Mouse (Mus musculus): ENCODE measurements around the gene Ctse. TPM values are rescaled to one million over a fixed set of nuclear protein-coding genes. Genes with fewer than 3 reads are reported as not detected.
A peak's percentile ranks its signal among the peaks of the same experiment; 100 is the strongest.

Ctse gene
- polyA plus RNA-seq, 1 experiment from 2014 or later, result 0.60 TPM

DNA sequence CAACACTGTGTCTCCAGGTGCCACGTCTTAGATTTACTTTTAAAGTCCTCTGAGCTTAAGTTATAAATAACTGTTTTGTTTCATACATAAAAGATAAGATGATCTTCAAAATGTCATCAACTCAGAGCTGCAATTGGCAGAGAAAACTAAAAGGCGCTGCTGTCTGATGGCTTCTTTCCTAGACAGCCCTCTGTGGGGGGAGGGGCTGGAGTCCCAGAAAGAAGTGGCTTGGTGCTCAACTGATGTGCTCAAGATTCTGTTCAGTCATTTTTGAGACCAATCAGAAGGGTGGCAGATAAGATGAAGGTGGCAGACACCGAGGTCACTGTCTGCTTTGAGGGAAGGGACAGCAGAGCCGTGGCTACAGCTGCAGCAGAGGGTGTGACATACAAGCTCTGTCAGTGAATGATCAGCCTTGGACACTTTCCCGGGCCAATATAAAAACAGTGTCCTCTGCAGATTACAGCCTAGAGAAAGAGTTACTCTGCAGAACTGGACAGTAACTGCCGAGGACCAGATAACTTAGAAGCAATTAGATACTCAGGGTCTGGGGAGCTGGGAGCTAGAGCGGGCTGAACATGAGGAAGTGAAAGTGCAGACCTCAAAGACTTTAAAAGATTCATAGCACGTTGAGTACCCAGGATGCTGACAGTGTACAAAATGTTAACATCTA lies 64.1 kb downstream of the Ctse start:
- no peaks in the 10 kb centered on the region for H3K36me3 ChIP-seq
- no peak overlapping the region for H3K4me3 ChIP-seq
- WGBS, result 25% methylated on average over 8 of the region's 8 CpGs
- peaks cover 1% of the 10 kb centered on the region; the same call in 1 of the 2 replicates for H3K27me3 ChIP-seq (replicated peaks)
- H3K4me1 ChIP-seq, result peaks cover 19% of the 10 kb centered on the region
- H3K9ac ChIP-seq, result no peak overlapping the region
- no peak overlapping the region; the same call in 1 of the 2 replicates for H3K27ac ChIP-seq (replicated peaks)
- no peaks in the 10 kb centered on the region for H3K9me3 ChIP-seq
- no peak for ATAC-seq (ENCODE audit: extremely low read depth, insufficient number of reproducible peaks, low FRiP score, low TSS enrichment)
- peak overlapping the region; percentile 45 for H3K4me2 ChIP-seq

DNA sequence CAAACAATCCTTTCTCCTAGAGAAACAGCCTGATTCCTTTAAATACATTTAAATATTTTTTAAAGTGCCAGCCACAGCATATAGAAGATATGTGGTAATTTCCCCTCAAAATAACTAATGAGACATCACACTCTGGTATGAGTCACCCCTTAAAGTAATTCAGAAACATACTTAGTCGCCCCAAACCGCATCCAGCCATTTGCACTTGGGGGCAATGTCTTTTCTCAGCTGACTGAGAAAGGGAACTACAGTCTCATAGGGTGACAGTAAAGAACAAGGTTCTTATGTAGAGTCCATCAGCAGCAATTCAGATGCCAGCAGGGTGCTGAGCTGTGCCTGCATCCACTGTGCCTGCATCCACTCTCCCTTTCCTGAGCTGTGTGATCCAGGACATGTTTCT lies 65.4 kb downstream of the Ctse start:
- Histone ChIP-seq H3K4me2 (no peak overlapping the region), H3K9me3 (no peaks in the 10 kb centered on the region), H3K4me1 (peaks cover 19% of the 10 kb centered on the region), H3K27me3 (replicated peaks) (peaks cover 4% of the 10 kb centered on the region; the same call in 1 of the 2 replicates), H3K4me3 (no peak overlapping the region), H3K36me3 (no peaks in the 10 kb centered on the region), H3K9ac (no peak overlapping the region), H3K27ac (replicated peaks) (no peak overlapping the region)
- no peak for ATAC-seq (ENCODE audit: extremely low read depth, insufficient number of reproducible peaks, low FRiP score, low TSS enrichment)
- 82% methylated on average over 2 of the region's 2 CpGs for WGBS

DNA sequence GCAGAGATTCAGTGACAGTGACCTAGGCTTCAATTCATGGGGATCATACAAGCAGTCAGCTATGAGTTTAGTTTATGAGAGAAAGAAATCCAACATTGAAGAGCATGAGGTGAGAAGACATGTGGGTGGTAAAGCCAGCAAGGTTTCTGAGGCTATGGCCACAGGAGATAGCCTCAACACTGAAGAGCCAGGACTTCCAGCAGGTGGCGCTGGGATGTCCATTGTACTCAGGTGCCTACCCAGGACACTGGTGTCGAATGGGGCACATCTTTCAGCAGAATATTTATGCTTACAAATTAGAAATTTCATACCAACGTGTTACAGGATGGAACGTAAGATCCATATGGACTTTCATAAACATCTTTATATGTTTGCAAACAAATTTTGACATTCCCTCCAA lies 70.2 kb downstream of the Ctse start:
- H3K9me3 ChIP-seq, result no peaks in the 10 kb centered on the region
- H3K27ac ChIP-seq (replicated peaks), result no peak overlapping the region
- no peak for ATAC-seq (ENCODE audit: extremely low read depth, insufficient number of reproducible peaks, low FRiP score, low TSS enrichment)
- H3K4me1 ChIP-seq, result peaks cover 11% of the 10 kb centered on the region
- 21% methylated on average over 4 of the region's 4 CpGs for whole genome bisulfite sequencing
- H3K4me2 ChIP-seq, result no peak overlapping the region
- no peaks in the 10 kb centered on the region for H3K36me3 ChIP-seq
- no peak overlapping the region for H3K4me3 ChIP-seq
- H3K27me3 ChIP-seq (replicated peaks), result peaks cover 9% of the 10 kb centered on the region; the same call in 1 of the 2 replicates
- no peak overlapping the region for H3K9ac ChIP-seq

DNA sequence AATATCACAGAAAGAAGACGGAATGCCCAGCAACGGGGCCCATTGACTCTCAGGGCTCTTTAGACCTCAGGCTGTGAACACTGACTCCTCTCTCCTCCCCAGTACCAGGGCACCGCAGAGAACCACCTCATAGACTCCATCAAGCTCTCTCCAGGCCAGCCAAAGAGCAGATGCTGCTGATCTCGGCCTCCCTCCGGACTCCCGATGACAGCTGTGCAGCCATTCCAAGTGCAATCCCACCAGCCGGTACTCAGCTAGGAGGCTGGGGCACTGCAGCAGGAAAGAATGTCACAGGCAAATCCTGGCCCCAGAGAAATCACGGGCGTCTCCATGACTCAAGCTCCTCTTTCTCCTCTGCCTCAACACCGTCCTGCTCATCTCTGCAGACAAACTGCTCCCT lies 73.4 kb downstream of the Ctse start:
- peaks cover 9% of the 10 kb centered on the region; the same call in 1 of the 2 replicates for H3K27me3 ChIP-seq (replicated peaks)
- H3K36me3 ChIP-seq, result no peaks in the 10 kb centered on the region
- H3K4me3 ChIP-seq, result no peak overlapping the region
- peaks cover 16% of the 10 kb centered on the region; the same call in 1 of the 2 replicates for H3K4me1 ChIP-seq
- 61% methylated on average over 10 of the region's 10 CpGs for WGBS
- H3K27ac ChIP-seq (replicated peaks), result no peak overlapping the region
- no peak for ATAC-seq (ENCODE audit: extremely low read depth, insufficient number of reproducible peaks, low FRiP score, low TSS enrichment)
- H3K4me2 ChIP-seq, result no peak overlapping the region
- H3K9me3 ChIP-seq, result no peaks in the 10 kb centered on the region
- H3K9ac ChIP-seq, result no peak overlapping the region

DNA sequence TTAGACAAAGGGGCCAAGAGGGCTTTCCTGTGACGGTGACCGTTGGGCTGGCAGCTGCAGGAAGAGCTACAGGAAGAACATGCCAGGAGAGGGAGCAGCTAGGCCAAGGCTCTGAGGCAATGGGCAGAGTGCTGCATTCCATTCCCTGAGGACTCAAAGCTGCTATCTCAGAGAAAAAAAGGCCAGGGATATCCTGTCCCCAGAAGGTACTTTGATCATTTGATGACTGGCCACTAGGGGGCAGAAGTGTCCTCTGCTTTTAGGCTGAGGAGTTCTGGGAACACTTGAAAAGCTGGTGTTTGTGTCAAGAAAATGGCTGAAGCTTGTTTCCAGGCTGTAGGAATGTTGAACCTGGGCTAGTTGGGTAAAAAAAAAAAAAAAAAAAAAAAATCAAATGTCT lies 74.3 kb downstream of the Ctse start:
- no peak for ATAC-seq (ENCODE audit: extremely low read depth, insufficient number of reproducible peaks, low FRiP score, low TSS enrichment)
- Histone ChIP-seq H3K4me2 (no peak overlapping the region), H3K27me3 (replicated peaks) (peaks cover 6% of the 10 kb centered on the region; the same call in 1 of the 2 replicates), H3K4me1 (peaks cover 16% of the 10 kb centered on the region; the same call in 1 of the 2 replicates), H3K27ac (replicated peaks) (no peak overlapping the region), H3K4me3 (no peak overlapping the region), H3K9ac (no peak overlapping the region), H3K9me3 (no peaks in the 10 kb centered on the region), H3K36me3 (no peaks in the 10 kb centered on the region)
- 10% methylated on average over 2 of the region's 2 CpGs for WGBS

DNA sequence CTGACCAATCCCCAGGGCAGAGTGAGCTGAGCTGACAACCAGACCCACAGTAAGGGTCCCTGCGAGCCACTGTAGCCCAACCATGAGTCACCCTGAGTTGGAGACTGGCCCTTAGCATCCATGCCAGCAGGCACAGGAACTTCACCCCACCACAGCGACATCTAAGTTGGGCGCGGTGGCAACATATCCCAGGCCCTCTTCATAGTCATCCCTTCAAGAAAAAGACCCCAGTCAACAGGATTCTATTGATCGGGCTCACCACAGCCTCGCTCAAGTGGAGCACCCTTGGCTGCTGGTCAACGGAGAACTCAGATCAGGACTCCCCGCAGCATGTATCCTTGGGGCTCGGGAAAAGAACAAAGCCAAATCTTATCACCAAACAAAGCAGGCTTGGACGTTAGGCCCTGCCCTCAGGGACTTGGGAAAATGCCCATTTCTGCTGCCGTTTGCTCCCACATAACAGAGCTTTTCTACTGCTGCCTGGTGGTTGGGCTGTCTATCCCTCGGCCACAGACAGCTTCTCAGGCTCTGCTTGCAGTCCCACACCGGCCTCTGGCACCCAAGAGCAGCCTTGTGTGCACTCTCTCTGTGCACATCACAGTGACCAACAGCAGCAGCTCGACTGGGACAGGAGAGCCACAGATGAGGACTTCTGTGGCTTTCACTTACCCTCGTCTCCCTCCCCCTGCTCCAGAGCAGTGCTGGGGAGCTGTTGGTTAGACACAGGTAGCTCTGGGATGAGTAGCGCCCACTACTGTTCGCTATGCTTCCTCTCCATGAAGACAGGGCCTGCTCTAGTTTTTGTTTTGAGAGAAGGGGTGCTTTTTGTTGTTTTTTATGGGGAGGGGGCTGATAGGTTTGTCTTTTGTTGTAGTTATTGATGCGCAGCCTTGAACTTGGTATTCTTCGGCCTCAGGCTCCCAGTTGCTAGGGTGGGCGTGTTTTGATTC lies 76.6 kb downstream of the Ctse start:
- no peaks in the 10 kb centered on the region for H3K36me3 ChIP-seq
- 51% methylated on average over 20 of the region's 20 CpGs for WGBS
- no peaks in the 10 kb centered on the region for H3K9me3 ChIP-seq
- no peak for ATAC-seq (ENCODE audit: extremely low read depth, insufficient number of reproducible peaks, low FRiP score, low TSS enrichment)
- H3K4me3 ChIP-seq, result no peak overlapping the region
- H3K9ac ChIP-seq, result no peak overlapping the region
- H3K27me3 ChIP-seq (replicated peaks), result 0 out of 2 replicates have a peak, but pooled peaks cover 5% of the 10 kb centered on the region
- H3K4me1 ChIP-seq, result peaks cover 16% of the 10 kb centered on the region; the same call in 1 of the 2 replicates
- H3K4me2 ChIP-seq, result no peak overlapping the region
- no peak overlapping the region for H3K27ac ChIP-seq (replicated peaks)

DNA sequence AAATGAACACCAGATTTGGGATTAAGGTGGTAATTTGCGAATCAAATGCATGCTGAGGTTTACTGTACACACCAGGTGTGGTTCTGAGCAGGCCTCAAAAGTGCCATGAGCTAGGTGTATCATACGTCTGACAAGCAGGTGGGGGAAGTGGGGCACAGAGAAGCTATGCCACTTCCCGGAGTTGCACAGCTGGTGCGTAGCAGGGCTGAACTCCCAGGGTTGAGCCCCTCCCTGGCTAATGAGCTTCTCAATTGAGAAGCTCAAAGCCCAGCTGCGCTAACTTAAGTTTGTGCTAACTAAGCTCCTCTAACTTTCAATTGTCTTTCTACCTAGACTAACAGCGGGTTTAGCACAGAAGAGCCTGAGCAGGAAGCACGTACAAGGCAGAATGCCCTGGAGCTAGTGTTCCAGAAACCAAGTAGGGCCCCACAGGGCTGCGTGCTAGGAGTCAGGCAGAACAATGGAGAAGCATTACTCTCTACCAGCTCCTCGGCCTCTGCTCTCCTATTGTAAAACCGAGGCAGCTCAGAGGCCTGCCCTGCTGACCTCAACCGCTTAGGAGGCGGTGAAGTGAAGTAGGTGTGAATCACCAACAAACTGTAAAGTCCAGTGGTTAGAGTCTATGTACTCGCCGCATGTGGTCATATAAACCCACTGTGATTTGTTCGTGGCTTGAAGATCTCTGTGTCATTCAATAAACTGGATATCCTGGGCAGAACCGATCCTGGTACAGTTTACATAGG lies 81.0 kb downstream of the Ctse start:
- no peak overlapping the region for H3K4me2 ChIP-seq
- H3K9me3 ChIP-seq, result no peaks in the 10 kb centered on the region
- no peak overlapping the region for H3K9ac ChIP-seq
- no peaks in the 10 kb centered on the region; the same call in 1 of the 2 replicates for H3K27me3 ChIP-seq (replicated peaks)
- H3K36me3 ChIP-seq, result no peaks in the 10 kb centered on the region
- WGBS, result 71% methylated on average over 16 of the region's 16 CpGs
- H3K4me3 ChIP-seq, result no peak overlapping the region
- H3K27ac ChIP-seq (replicated peaks), result no peak overlapping the region
- no peak for ATAC-seq (ENCODE audit: extremely low read depth, insufficient number of reproducible peaks, low FRiP score, low TSS enrichment)
- H3K4me1 ChIP-seq, result peaks cover 8% of the 10 kb centered on the region; the same call in 1 of the 2 replicates

DNA sequence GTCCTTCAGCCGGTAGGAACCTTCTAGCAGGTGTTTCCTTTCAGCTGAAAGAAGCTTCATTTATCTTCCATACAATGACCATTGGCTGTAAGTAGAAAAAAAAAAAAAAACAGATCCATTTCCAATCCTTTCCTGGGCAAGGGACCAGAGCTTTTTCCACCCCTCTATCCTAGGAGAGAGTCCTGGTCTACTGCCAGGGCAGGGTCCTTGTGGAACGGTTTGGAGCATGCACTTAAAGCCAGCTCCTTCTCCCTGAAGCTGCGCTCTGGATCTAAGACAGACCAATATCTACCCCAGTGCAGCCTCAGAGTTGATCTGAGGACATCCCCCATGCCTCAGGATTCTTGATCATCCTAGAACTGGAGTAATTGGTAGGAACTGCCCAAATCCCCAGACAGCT lies 83.9 kb downstream of the Ctse start:
- no peak for ATAC-seq (ENCODE audit: extremely low read depth, insufficient number of reproducible peaks, low FRiP score, low TSS enrichment)
- no peak overlapping the region for H3K27ac ChIP-seq (replicated peaks)
- peaks cover 9% of the 10 kb centered on the region for H3K4me1 ChIP-seq
- H3K4me3 ChIP-seq, result no peak overlapping the region
- WGBS, result 74% methylated on average over 3 of the region's 3 CpGs
- H3K4me2 ChIP-seq, result no peak overlapping the region
- H3K27me3 ChIP-seq (replicated peaks), result no peaks in the 10 kb centered on the region; the same call in 1 of the 2 replicates
- no peaks in the 10 kb centered on the region for H3K36me3 ChIP-seq
- no peak overlapping the region for H3K9ac ChIP-seq
- H3K9me3 ChIP-seq, result no peaks in the 10 kb centered on the region

DNA sequence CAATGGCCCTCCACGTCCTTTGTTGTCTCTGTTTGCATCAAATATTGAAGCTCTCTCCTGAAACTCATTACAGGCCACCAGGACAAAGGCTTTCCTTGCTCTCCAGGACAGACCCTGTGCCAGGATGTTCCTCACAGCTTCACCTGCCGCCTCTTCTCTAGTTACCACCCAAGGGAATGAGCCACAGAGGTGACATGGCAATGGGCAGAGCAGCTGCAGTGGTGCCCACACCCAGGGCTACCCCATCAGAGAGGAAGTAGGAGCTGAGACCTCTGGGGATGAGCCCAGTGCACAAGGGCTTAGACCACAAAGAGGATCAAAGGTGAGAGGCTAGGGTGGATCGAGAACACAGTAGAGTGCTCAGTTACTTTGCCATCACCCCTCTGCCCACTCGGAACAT lies 85.4 kb downstream of the Ctse start:
- 68% methylated on average over 4 of the region's 4 CpGs for WGBS
- no peak for ATAC-seq (ENCODE audit: extremely low read depth, insufficient number of reproducible peaks, low FRiP score, low TSS enrichment)

More for the DNA sequence above, 85.4 kb downstream of the Ctse start:
- peaks cover 11% of the 10 kb centered on the region for H3K4me1 ChIP-seq
- H3K27me3 ChIP-seq (replicated peaks), result no peaks in the 10 kb centered on the region; the same call in 1 of the 2 replicates
- no peak overlapping the region for H3K9ac ChIP-seq
- H3K27ac ChIP-seq (replicated peaks), result no peak overlapping the region
- H3K9me3 ChIP-seq, result no peaks in the 10 kb centered on the region
- H3K4me2 ChIP-seq, result no peak overlapping the region
- no peaks in the 10 kb centered on the region for H3K36me3 ChIP-seq
- no peak overlapping the region for H3K4me3 ChIP-seq

All from heart, embryonic 13.5 days (tissue).